Mouse (Mus musculus) thymus, adult 2 months (tissue): ENCODE results near the gene Pikfyve.
A peak's percentile ranks its signal among the peaks of the same experiment; 100 is the strongest.

Source experiments
- CTCF ChIP-seq: fragments of 200-500 bp; IDR thresholded peaks from 2 replicates; pipeline ENCODE4 v1.5.1; 2012; ENCODE audit warnings: mild to moderate bottlenecking, control low read depth, low read length, moderate library complexity, borderline replicate concordance; ENCODE audit not compliant: control insufficient read depth, poor library complexity, insufficient read depth; ENCODE audit errors: extremely low read depth
- POLR2A ChIP-seq: fragments of 200-500 bp; IDR thresholded peaks from 2 replicates; pipeline ENCODE4 v1.6.1; 2012; ENCODE audit warnings: mild to moderate bottlenecking, low read length, control low read depth, moderate library complexity; ENCODE audit not compliant: control insufficient read depth, poor library complexity, insufficient read depth; ENCODE audit errors: extremely low read depth

DNA sequence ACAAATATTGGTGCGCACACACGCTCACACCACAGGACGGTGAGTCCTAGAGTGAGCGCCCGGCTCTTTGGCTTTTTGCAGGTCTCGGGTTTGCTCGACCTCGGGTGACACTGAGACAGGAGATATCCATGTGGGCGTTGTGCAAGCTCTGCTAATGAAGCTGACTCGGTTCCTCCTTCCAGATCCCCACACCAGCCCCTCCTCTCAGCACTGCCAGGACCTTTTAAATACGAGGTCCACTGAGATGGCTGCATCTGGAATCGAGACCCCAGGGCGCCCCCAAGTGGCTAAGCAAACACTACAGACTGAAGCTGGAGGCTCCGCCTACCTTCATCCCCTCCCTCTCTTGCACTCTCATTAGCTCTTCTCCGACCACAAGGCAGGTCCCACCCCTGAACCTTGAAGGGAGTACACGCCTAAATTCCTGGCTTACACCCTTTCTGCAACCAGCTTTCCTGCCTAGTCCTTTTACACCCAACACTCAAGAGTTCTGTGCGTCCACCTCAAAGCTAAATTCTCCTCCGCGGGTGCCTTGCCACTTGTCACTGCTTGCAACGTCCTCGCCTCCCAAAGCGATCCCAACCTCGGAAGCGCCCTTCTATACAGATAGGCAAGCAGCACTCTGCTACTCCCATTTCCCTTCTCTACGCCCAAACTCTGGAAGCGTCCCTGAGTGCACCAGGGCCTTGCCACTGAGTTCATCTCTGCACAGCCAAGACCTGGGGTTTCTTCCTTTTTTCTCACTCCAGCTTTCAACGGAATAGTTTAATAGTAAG lies 8.2 kb upstream of the Pikfyve start:
- no peak for TF ChIP-seq POLR2A
- peak; percentile 81; the same call in 1 of the 2 replicates for TF ChIP-seq CTCF
